Mouse (Mus musculus) layer of hippocampus, postnatal 25 days (tissue): ENCODE measurements around the gene Olfr1501. TPM values are rescaled to one million over a fixed set of nuclear protein-coding genes. Genes with fewer than 3 reads are reported as not detected.
"Not testable (repeated sequence)": the region's sequence is repeated elsewhere in the genome, so short reads cannot be mapped to it uniquely, and the experiment has no call there.

ENCODE experiments used
- DNase-seq, 2 experiments: peaks; one replicate each; pipeline ENCODE4 v3.0.0; 2022; ENCODE audit warnings: mixed read lengths in 2 of 2, low spot score in 1 of 2; ENCODE audit errors: extremely low spot score in 1 of 2
- total RNA-seq, 2 experiments: library from RNA; stranded (reverse); gene quantifications; 2 replicates each; pipeline ENCODE4 v1.2.3; 2021

The Olfr1501 gene
- not detected for total RNA-seq

DNA sequence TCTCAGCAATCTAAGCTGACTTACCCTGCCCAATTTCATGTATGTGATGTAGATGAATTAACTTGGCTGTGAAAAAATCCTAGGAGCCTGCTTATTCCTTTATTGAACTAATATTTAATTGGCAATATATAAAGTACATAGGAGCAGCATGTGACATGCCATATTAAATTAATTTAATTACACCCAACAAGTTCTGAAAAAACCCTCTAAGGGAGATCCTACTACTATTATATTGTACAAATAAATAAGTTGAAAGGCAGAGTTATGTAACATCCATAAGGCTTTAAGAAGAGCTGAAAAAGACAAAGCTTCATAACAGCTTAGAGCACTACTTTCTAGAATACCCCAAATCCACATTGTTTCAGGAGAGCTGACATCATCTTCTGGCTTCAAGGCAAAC, at the start of gene Olfr1501:
Gene Olfr1501, minus strand, starts transcription at position 101 of the 400 bp plus-strand sequence.
- not testable (repeated sequence) for DNase-seq

DNA sequence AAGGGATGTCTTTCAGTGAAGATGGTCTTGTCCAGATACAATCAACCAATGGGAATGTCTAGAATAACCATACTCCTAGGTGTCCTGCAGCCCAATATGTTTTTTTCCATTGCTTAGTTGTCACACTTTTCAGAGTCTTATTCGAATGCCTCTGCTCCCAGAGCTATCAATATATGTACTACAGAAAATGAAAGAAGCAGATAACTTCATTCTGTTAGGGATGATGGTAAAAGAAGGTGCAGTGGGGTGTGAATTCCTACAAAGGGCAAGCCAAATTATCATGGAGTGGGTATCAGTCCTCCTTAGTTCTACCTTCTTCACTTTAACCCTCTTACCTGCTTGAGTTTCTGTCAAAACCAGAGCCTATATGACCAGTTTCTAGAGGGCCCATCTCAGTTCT, 47.3 kb upstream of the Olfr1501 start, which contains the start of gene Olfr1504:
Gene Olfr1504, minus strand, starts transcription at position 101 of the 400 bp plus-strand sequence.
- DNase-seq = no peak

DNA sequence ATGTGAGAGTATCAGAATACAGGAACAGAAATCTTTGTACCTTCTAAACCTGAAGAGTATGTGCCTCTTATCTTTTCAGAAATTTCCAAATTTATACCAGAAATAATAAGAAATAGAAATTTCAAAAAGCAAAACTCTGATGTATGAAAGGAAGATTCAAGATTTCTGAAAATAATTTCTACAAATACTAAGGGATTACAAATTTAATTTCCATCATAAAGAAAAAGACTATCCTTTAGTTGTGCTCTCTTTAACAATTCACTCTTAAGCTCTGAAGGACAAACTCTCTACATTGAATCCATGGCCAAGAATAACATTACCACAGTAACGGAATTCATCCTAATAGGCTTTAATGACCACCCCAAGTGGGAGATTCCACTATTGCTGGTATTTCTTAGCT, 11.0 kb upstream of the Olfr1501 start, which contains the start of gene Olfr1502:
Gene Olfr1502, plus strand, starts transcription at position 301 of the 400 bp plus-strand sequence.
- no peak for DNase-seq

DNA sequence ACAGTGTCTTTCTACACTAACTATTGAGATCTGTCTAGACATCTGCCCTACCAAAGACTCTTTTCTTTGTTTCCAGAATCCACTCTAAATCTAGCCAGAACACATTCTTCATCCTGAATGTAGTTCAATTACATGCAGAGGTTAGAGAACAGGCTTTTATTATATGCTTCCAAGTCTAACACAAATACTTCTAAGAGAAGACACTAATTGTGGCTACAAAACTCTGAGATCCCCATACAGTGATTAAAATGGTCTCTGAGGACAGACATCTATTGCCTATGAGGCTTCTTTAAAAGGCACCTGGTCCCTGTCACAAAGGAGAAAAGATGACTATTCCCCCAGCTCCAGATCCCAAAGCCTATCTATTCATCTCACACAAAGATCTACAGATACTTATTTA, 20.1 kb downstream of the Olfr1501 start, which contains the start of gene Olfr1500:
Gene Olfr1500, minus strand, starts transcription at position 101 of the 400 bp plus-strand sequence.
- no peak for DNase-seq

DNA sequence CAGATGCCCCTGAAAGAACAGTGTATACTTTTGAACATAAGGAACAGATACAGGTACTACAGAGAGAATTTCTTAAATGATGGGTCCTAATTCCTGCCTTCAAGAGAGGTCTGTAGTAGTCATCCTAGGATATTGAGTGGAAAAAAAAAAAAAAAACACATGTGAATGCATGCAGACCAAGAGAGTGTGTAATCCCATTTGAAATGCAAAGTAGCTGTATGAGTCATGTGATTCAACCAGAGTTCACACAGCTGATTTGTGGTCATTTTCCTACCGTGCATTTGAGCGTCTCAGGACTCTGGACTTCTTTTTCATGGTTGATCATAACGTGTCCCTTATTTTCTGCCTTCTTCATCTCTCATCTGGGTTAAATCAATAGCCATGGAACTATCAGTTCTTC, 22.0 kb downstream of the Olfr1501 start:
- DNase-seq = no peak

DNA sequence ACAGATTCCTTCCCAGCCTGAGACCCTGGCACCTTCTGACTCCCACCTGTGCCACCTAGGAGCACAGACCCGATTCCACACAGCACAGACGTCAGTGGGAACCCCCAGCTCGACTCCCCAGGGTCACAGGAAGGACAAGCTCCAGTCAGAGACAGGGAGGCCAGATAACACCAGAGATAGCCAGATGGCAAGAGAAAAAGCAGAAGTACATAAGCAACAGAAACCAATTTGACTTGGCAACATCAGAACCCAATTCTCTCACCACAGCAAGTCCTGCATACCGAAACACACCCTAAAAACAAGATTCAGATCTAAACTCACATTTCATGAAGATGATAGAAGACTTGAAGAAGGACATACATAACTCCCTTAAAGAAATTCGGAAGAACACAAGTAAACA, 29.6 kb downstream of the Olfr1501 start:
- DNase-seq = no peak

DNA sequence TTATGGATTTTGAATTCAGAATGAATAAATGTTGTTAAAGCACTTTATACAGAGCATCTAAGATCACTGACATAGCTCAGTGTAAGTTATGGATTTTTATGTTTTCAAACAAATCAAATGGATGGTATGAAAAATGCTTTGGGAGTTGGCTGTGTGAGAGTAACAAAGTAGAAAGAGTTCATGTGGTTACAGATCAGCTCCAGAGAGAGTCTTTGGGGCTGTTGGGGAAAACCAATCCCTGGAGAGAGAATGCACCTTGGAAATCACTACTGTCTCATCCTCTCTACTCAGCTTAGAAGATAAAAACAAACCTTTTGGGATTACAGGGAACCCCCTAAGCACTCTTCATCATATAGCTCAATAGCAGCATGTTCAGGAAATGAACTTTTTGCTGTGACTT, 31.1 kb downstream of the Olfr1501 start, which contains the start of gene Olfr1499:
Gene Olfr1499, minus strand, starts transcription at position 101 of the 400 bp plus-strand sequence.
- DNase-seq = no peak

DNA sequence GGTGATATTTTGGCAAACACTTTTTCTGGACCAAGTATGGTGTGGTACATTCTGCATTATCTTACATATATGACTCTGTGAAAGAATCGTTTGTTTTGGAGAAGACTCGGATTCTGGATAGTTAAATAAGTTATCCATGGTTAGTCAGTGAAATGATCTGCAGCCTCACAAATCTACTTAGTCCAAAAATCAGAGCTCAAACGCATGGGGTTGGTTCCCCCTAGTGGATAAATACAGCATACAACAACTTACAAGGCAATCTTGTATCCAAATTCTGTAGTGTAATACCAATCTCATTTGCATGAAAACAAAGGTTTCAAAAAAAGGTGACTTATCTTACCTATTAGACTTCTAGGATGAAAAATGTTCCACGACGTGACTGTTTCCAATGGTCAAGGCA, 31.7 kb downstream of the Olfr1501 start:
- DNase-seq = no peak

DNA sequence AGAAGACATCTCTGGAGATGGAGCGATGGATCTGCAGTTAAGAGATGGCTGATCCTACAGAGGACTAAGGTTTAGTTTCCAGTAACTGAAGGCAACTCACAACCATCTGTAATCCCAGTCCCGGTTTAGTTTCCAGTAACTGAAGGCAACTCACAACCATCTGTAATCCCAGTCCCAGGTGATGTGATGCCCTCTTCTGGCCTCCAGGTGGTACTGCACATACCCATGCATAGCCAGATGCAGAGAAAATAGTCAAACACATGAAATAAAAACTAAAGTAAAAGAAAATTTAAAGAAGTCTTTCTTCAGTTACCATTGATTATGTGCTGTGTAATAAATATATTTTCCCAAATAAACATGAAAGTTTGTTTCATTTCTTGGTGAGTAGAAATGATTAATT, 37.7 kb downstream of the Olfr1501 start:
- no peak for DNase-seq

DNA sequence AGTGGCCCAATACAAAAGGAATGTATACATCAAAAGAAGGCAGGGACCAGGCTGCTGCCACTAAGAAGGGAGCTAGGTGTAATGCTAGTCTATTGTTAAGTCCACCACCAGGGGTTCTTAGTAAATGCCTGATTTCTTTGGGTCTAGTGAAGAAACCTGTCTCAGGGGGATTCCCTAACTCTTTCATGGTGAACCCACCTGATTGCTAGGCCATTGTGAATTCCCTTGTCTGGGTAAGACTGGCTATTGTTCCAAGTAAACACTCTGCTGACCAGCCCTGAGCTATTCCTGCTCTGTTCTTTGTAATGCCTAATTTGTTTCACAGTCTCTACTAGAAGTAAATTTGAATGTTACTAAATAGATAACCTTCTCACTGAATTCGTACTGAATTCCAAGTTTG, 45.0 kb downstream of the Olfr1501 start:
- not testable (repeated sequence) for DNase-seq

DNA sequence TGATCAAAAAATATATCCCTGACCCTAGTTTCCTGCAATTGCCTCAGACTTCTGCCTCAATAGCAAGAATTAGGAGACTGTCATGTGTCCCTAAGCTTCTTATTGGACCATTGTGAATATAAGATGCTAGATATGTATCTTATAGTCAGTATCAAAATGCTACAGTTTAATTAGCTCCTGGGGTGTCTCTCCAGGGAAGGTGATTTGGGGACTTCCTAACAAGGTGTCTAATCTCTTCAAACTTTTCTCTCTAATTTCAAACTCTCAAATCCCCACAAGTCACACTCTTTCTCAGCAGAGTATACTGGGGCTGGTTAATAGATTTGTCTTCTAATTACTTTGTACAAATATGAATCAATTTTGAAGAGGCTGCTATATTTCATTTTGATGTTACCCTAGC, 52.4 kb downstream of the Olfr1501 start, which contains the start of gene Olfr1497:
Gene Olfr1497, minus strand, starts transcription at position 101 of the 400 bp plus-strand sequence.
- DNase-seq = no peak

Other genes with a start within 250 kb of the Olfr1501 start
- gene Olfr1487, start 233.3 kb downstream of the Olfr1501 start, total RNA-seq = not detected
- gene Olfr1489, start 219.1 kb downstream of the Olfr1501 start, total RNA-seq = not detected
- not detected for gene Olfr1490, start 199.6 kb downstream of the Olfr1501 start, total RNA-seq
- not detected for gene Olfr1491, start 153.4 kb downstream of the Olfr1501 start, total RNA-seq
- not detected for gene Olfr1493-ps1, start 127.4 kb downstream of the Olfr1501 start, total RNA-seq
- not detected for gene Olfr1494, start 111.0 kb downstream of the Olfr1501 start, total RNA-seq
- not detected for gene Olfr1495, start 86.1 kb downstream of the Olfr1501 start, total RNA-seq
- not detected for gene Olfr1496, start 72.8 kb downstream of the Olfr1501 start, total RNA-seq
- not detected for gene Olfr1497, start 52.5 kb downstream of the Olfr1501 start, total RNA-seq
- not detected for gene Olfr1499, start 31.2 kb downstream of the Olfr1501 start, total RNA-seq
- not detected for gene Olfr1500, start 20.2 kb downstream of the Olfr1501 start, total RNA-seq
- gene Olfr1502, start 11.1 kb upstream of the Olfr1501 start, total RNA-seq = not detected
- gene Olfr1504, start 47.2 kb upstream of the Olfr1501 start, total RNA-seq = not detected
- not detected for gene Olfr1505, start 62.8 kb upstream of the Olfr1501 start, total RNA-seq